ENCODE assay signal across 21 mouse cellular contexts in the genomic region with DNA sequence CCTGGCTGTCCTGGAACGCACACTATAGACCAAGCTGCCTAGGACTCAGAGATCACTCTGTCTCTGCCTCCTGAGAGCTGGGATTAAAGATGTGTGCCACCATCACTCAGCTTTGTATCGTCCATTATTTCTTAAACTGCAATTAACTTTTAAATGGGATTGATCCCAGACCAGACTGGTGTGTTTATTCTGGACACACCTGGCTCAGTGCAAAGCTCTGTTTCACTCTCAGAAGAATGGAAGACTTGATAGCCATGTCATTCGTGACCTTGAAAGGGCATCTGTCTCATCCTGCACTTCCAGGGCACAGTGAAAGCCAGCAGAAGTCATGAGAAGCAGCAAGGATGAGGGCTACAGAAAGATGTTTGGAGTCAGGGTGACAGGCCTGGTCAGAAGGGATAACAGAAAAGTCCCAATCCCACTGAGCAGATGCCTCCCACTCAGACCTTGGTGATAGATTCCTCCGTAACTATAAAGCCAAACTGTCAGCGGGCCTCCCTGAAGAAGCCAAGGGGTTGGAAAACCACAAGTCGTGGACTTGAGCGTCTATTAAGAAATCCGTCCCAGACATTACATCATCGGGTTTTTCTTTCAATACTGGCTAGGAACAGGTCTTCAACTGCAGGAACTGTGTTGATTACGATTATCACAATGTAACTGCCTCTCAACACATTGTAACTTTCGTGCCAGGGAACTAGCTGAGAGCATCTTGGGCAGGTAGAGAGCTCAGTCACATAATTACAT. TPM values are rescaled to one million over a fixed set of nuclear protein-coding genes. Genes with fewer than 3 reads are reported as not detected.
DNase-seq lines count a peak whose midpoint lies in the region; ATAC-seq lines count a peak whose summit lies in the region.
"Had no signal": no experiment of that assay in that cellular context is flagged by ENCODE, and none has a peak within 500 bp of the region (broad histone marks: within the 10 kb centered on the region; RNA-seq: fewer than 3 reads in every experiment).

No protein-coding gene starts in this region.

- H3K27me3 ChIP-seq in midbrain, embryonic 11.5 days (ENCODE audit: control insufficient read depth, insufficient read depth, low read length) = no peaks in the 10 kb centered on the region
- peaks cover 11% of the 10 kb centered on the region; the same call in 1 of the 2 replicates for H3K27me3 ChIP-seq in midbrain, embryonic 10.5 days (ENCODE audit: low read depth, poor library complexity, severe bottlenecking)
- no peaks in the 10 kb centered on the region for H3K27me3 ChIP-seq in neural tube, embryonic 15.5 days (replicated peaks)
- H3K27me3 ChIP-seq: CH12.LX; hindbrain, embryonic 15.5 days; kidney, embryonic 15.5 days; limb, embryonic 13.5 days; neural tube, embryonic 12.5 days had no signal

- 83% methylated on average over 11 of the region's 11 CpGs for whole genome bisulfite sequencing in midbrain, embryonic 11.5 days
- WGBS in midbrain, embryonic 10.5 days = 82% methylated on average over 11 of the region's 11 CpGs
- 85% methylated on average over 11 of the region's 11 CpGs for WGBS in neural tube, embryonic 15.5 days

- H3K36me3 ChIP-seq in midbrain, embryonic 11.5 days (ENCODE audit: control insufficient read depth, insufficient read depth, low read length) = no peaks in the 10 kb centered on the region
- no peaks in the 10 kb centered on the region for H3K36me3 ChIP-seq in midbrain, embryonic 10.5 days
- H3K36me3 ChIP-seq in neural tube, embryonic 15.5 days = no peaks in the 10 kb centered on the region
- H3K36me3 ChIP-seq: heart, embryonic 15.5 days; hindbrain, embryonic 15.5 days; kidney, embryonic 15.5 days; limb, embryonic 13.5 days; neural tube, embryonic 12.5 days had no signal

- no peak overlapping the region for H3K9ac ChIP-seq in midbrain, embryonic 11.5 days (ENCODE audit: low read length)
- H3K9ac ChIP-seq in neural tube, embryonic 15.5 days (replicated peaks) = no peak overlapping the region
- H3K9ac ChIP-seq: forebrain, embryonic 13.5 days; heart, embryonic 15.5 days; hindbrain, embryonic 15.5 days; kidney, embryonic 15.5 days; limb, embryonic 13.5 days; neural tube, embryonic 12.5 days had no signal

- peak; percentile 7 for DNase-seq in gastrocnemius, adult 18-20 months (ENCODE audit: low spot score)
- DNase-seq in gastrocnemius, postnatal 4 days (ENCODE audit: low spot score in 2 of 2) = no peak
- DNase-seq in midbrain, embryonic 11.5 days (ENCODE audit: low spot score, missing footprints) = peak; percentile 81
- no peak for DNase-seq in midbrain, embryonic 10.5 days (ENCODE audit: low spot score)
- DNase-seq in fat pad, adult 2 months (ENCODE audit: extremely low read depth, low read depth, low spot score) = peak; percentile 33
- no peak for DNase-seq in cerebellum, adult 8-10 months
- DNase-seq in testis, postnatal 14 days (ENCODE audit: low spot score) = no peak
- DNase-seq: adrenal gland, postnatal 14 days; cerebellum, adult 11 months; cerebellum, postnatal 14 days; heart, postnatal 4 days; lung, postnatal 14 days had no signal

- no peak for ATAC-seq in midbrain, embryonic 11.5 days (ENCODE audit: low FRiP score)
- no peak for ATAC-seq in neural tube, embryonic 15.5 days (ENCODE audit: low FRiP score)
- ATAC-seq: forebrain, embryonic 13.5 days; intestine, embryonic 16.5 days had no signal

- H3K4me3 ChIP-seq in midbrain, embryonic 11.5 days (ENCODE audit: low read depth, low read length) = no peak overlapping the region
- H3K4me3 ChIP-seq in midbrain, embryonic 10.5 days = no peak overlapping the region
- H3K4me3 ChIP-seq in neural tube, embryonic 15.5 days (replicated peaks) = no peak overlapping the region
- H3K4me3 ChIP-seq: forebrain, embryonic 13.5 days; heart, embryonic 15.5 days; hindbrain, embryonic 15.5 days; kidney, embryonic 15.5 days; limb, embryonic 13.5 days; neural tube, embryonic 12.5 days had no signal

- H3K27ac ChIP-seq in midbrain, embryonic 11.5 days (ENCODE audit: low read depth, low read length) = no peak overlapping the region
- H3K27ac ChIP-seq in midbrain, embryonic 10.5 days (replicated peaks) = no peak overlapping the region
- no peak overlapping the region for H3K27ac ChIP-seq in neural tube, embryonic 15.5 days (replicated peaks)
- H3K27ac ChIP-seq: forebrain, embryonic 13.5 days; heart, embryonic 15.5 days; hindbrain, embryonic 15.5 days; kidney, embryonic 15.5 days; limb, embryonic 13.5 days; neural tube, embryonic 12.5 days had no signal

- no peaks in the 10 kb centered on the region for H3K9me3 ChIP-seq in midbrain, embryonic 11.5 days (ENCODE audit: control insufficient read depth, low read length)
- H3K9me3 ChIP-seq in midbrain, embryonic 10.5 days (replicated peaks) = no peaks in the 10 kb centered on the region
- H3K9me3 ChIP-seq in neural tube, embryonic 15.5 days (replicated peaks) = no peaks in the 10 kb centered on the region
- H3K9me3 ChIP-seq: forebrain, embryonic 13.5 days; heart, embryonic 15.5 days; hindbrain, embryonic 15.5 days; kidney, embryonic 15.5 days; limb, embryonic 13.5 days; neural tube, embryonic 12.5 days had no signal

- peaks cover 5% of the 10 kb centered on the region; the same call in 1 of the 2 replicates for H3K4me1 ChIP-seq in midbrain, embryonic 11.5 days (ENCODE audit: control insufficient read depth, insufficient read depth, low read length)
- H3K4me1 ChIP-seq in midbrain, embryonic 10.5 days = peaks cover 35% of the 10 kb centered on the region
- no peaks in the 10 kb centered on the region for H3K4me1 ChIP-seq in neural tube, embryonic 15.5 days
- H3K4me1 ChIP-seq: heart, embryonic 15.5 days; hindbrain, embryonic 15.5 days; neural tube, embryonic 12.5 days had no signal

- H3K4me2 ChIP-seq in midbrain, embryonic 11.5 days = no peak overlapping the region
- no peak overlapping the region for H3K4me2 ChIP-seq in neural tube, embryonic 15.5 days
- H3K4me2 ChIP-seq: forebrain, embryonic 13.5 days; heart, embryonic 15.5 days; hindbrain, embryonic 15.5 days; kidney, embryonic 15.5 days; limb, embryonic 13.5 days; neural tube, embryonic 12.5 days had no signal

RNA-seq across cellular contexts. Expression of a gene that starts 25.5 kb away (rescaled TPM):
- 1 to 10 TPM; 2.8 to 3.2 TPM for total RNA-seq in gastrocnemius, adult 18-20 months (2021)
- total RNA-seq in gastrocnemius, postnatal 4 days (2021) = 10 to 100 TPM; 16.6 to 17.4 TPM
- 9.2 and 9.5 TPM in 2 replicates for polyA plus RNA-seq in midbrain, embryonic 11.5 days (2014; fragmentation: Nextera tagmentation; extraction: Ambion mirVana)
- 9.8 and 11.1 TPM in 2 replicates for polyA plus RNA-seq in midbrain, embryonic 10.5 days (2016; fragmentation: Nextera tagmentation; extraction: Ambion mirVana)
- polyA plus RNA-seq in neural tube, embryonic 15.5 days (2015; fragmentation: Nextera tagmentation; extraction: Ambion mirVana) = 3.2 and 5.2 TPM in 2 replicates
- total RNA-seq: CH12.LX had no signal

Comparison
In these comparisons a context has a peak if more than half of its experiments do, and no peak if none do; other contexts are left out.
1. DNase-seq: peak in gastrocnemius, adult 18-20 months (single experiment), midbrain, embryonic 11.5 days (single experiment) and fat pad, adult 2 months (single experiment); none in gastrocnemius, postnatal 4 days (0 of 2), midbrain, embryonic 10.5 days (single experiment), cerebellum, adult 8-10 months (single experiment) and testis, postnatal 14 days (single experiment).